Mouse (Mus musculus) right cerebral cortex, postnatal 14 days (tissue): ENCODE measurements around the gene Crip1.
"Not testable (repeated sequence)": the region's sequence is repeated elsewhere in the genome, so short reads cannot be mapped to it uniquely, and the experiment has no call there.

Experiments
- DNase-seq: peaks from one replicate; pipeline ENCODE4 v3.0.0; 2022

The Crip1 gene

DNA sequence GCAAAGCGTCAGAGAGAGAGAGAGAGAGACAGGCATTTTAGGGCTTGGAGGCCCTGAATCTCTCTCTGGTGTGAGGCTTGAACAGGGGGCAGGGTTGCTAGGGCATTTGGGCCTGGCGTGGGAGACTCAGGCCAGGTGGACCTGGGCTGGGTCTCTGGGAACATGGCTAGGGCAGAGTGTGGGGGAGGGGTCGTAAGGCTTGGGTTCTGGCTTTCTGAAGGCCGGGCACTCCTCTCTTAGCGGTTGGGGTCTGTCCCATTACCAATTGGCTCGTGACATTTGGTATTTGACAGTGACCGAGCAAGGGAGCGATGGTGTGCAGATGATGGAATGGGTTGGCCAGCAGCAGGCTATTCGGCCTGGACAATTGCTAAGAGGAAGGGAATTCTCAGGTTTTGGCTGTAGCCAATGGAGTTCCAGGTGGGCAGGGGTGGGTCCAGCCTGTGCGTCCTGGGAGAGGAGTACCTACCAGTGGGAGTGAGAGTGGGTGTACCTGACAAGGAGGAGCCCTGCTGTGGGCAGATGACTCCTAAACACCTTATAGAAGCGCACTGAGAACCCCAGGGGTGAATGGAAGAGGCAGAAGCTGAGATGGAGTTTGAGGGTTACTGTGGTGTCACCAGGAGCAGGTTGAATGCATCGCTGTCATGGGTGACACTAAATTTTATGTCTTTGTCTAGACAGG, 40.4 kb downstream of the Crip1 start:
- DNase-seq, result no peak

DNA sequence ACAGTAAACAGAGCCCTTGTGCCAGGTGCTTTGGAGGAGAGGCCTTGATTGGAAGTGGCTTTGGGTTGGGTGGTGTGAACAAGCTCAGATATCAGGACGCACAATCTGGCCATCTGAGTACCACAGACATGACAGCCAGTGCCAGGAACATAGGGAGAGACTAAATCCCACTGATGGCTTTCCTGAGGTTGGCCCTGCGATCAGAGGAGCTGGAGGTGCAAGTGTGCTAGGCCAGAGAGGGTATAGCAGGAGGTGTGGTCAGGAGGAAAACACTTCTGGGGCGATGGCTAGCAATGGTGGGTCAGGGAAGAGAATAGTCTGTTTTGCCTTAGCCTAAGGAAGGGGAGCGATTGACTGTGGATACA, 40.9 kb downstream of the Crip1 start:
- no peak for DNase-seq

GRCm38 (mm10) chr12:113187584-113188295, 41.6 kb downstream of the Crip1 start:
- DNase-seq, result peak; percentile 95

DNA sequence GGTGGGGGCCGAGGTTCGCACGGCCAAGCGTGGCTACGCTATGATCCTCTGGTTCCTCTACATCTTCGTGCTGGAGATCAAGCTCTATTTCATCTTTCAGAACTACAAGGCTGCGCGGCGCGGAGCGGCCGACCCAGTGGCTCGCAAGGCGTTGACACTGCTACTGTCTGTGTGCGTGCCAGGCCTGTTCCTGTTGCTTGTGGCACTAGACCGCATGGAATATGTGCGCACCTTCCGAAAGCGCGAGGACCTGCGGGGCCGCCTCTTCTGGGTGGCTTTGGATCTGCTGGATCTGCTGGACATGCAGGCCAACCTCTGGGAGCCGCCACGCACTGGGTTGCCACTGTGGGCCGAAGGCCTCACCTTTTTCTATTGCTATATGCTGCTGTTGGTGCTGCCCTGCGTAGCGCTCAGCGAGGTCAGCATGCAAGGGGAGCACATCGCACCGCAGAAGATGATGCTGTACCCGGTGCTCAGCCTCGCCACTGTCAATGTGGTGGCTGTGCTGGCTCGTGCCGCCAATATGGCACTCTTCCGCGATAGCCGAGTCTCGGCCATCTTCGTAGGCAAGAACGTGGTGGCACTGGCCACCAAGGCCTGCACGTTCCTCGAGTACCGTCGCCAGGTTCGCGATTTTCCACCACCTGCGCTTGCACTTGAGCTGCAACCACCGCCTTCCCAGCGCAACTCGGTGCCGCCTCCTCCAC, 42.4 kb downstream of the Crip1 start:
- DNase-seq, result no peak

DNA sequence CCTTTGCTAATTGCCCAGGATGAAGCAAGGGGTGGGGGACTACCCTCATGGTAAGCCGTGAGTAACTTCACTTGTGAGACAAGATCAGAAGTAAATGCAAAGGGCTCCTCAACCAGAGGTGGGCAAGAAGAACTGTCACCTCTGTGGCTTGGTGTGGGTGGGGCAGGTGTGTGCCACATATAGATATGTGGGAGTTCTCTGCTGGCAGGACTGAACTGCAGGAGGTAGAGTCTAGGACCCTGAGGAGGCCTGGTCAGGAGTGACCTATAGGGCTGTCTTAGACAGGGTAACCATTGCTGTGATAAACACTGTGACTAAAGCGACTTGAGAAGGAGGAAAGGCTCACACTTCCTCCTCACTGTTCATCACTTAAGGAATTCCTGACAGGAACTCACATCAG, 47.3 kb downstream of the Crip1 start:
- no peak for DNase-seq

DNA sequence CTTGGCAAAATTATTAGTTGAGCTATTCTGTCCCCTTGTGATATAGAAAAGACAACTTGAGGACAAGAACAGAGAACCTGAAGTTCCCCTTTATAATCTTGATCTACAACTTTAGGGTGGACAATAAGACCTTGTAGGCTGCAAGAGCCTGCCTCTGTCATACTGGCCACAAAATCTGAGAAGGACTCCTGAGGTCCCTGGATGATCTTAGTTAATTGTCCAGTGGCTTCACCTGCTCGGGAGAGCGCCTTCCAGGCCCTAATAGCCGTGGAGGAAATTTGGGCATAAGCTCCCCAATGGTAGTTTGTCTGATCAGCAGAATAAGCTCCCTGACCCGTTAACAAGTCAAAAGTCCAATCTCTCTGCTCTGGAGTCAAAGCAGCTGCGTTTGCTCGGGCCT, 53.0 kb downstream of the Crip1 start:
- DNase-seq, result not testable (repeated sequence)

- DNase-seq, result no peak
Measured at GRCm38 (mm10) chr12:113201301-113201700, 55.2 kb downstream of the Crip1 start.

GRCm38 (mm10) chr12:113202008-113202407, 55.9 kb downstream of the Crip1 start:
- DNase-seq, result no peak
